11 mouse cellular contexts compared by ENCODE assay signal in the genomic region with DNA sequence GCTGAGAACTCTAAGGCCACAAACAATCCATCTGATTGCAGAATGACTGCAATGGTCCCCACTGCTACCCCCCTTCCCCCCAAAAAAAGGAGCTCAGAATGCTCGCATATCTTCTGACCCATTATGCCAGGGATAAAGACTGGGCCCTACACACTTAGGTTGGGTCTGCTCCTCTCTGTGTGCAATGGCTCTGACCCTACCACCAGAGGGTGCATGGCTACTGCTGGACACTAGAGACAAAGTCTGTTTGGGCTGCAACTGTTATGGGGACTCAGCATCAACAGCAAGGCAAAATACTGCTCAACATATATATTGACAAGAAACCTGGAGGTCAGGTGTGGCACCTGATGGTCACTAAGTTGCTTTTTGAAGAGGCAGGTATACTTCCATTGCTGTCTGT. TPM values are rescaled to one million over a fixed set of nuclear protein-coding genes. Genes with fewer than 3 reads are reported as not detected.
DNase-seq lines count a peak whose midpoint lies in the region; TF ChIP-seq lines count a peak whose summit lies in the region.
"Had no signal": no experiment of that assay in that cellular context is flagged by ENCODE, and none has a peak within 500 bp of the region (broad histone marks: within the 10 kb centered on the region; RNA-seq: fewer than 3 reads in every experiment).

No protein-coding gene starts in this region.

- H3K4me1 ChIP-seq in cerebellum, adult 2 months (ENCODE audit: control insufficient read depth, insufficient read depth, low read length): peaks cover 8% of the 10 kb centered on the region
- H3K4me1 ChIP-seq: heart, embryonic 12.5 days had no signal

- 100% methylated on average over 1 of the region's 1 CpGs for WGBS in cerebellum, adult 2 months

- peak; percentile 21; the same call in 1 of the 2 replicates for TF ChIP-seq CTCF in cerebellum, adult 2 months (IDR thresholded peaks at IDR 0.05; ENCODE audit: borderline replicate concordance, insufficient read depth, low read depth, low read length)

- H3K4me3 ChIP-seq in cerebellum, adult 2 months (replicated peaks; ENCODE audit: insufficient read depth, low read depth, low read length): no peak overlapping the region
- H3K4me3 ChIP-seq: heart, embryonic 12.5 days had no signal

- H3K27ac ChIP-seq in cerebellum, adult 2 months (ENCODE audit: insufficient read depth, low read length): no peak overlapping the region

- no peak for DNase-seq in cerebellum, adult 2 months
- no peak for DNase-seq in cerebellum, adult 8-10 months
- peak; percentile 21 for DNase-seq in left cerebral cortex, postnatal 4 days
- DNase-seq in left cerebral cortex, postnatal 10 days (ENCODE audit: extremely low spot score in 1 of 2, low spot score in 2 of 2): no peak
- DNase-seq in B cell, adult 2 months: peak; percentile 5
- DNase-seq in embryo, embryonic 11 days: peak; percentile 16
- DNase-seq in spleen, adult 12 weeks (ENCODE audit: low spot score): no peak
- DNase-seq in left cerebral cortex, postnatal 36 days (ENCODE audit: low spot score in 2 of 2): no peak
- DNase-seq: adrenal gland, postnatal 36 days; kidney, adult 8-10 months had no signal

- intact Hi-C loops in left cerebral cortex, postnatal 4 days (cut with DNase I): loop anchor here (10.0 kb wide), 1 partner anchor 284 kb away; no protein-coding TSS in a partner anchor
- intact Hi-C loops in left cerebral cortex, postnatal 10 days (cut with DNase I): loop anchor here (5.0 kb wide), 1 partner anchor 291 kb away; no protein-coding TSS in a partner anchor
- intact Hi-C loops in left cerebral cortex, postnatal 36 days (cut with DNase I): no loop called here

- no peak for TF ChIP-seq POLR2A in cerebellum, adult 2 months (IDR thresholded peaks at IDR 0.05; ENCODE audit: borderline replicate concordance, insufficient read depth, low read length)

- H3K27me3 ChIP-seq in cerebellum, adult 2 months (ENCODE audit: control insufficient read depth, insufficient read depth, low read length): no peaks in the 10 kb centered on the region
- H3K27me3 ChIP-seq: heart, embryonic 12.5 days had no signal

RNA-seq across cellular contexts. Expression of a gene that starts 32.9 kb away (rescaled TPM):
- 31.2 and 35.6 TPM in 2 replicates for polyA plus RNA-seq in cerebellum, adult 2 months (2012; rRNA removed)
- 10 to 100 TPM; 75.4 to 82.8 TPM for total RNA-seq in left cerebral cortex, postnatal 4 days (2021)
- 10 to 100 TPM; 34.8 to 52.1 TPM for total RNA-seq in left cerebral cortex, postnatal 10 days (2021)
- 10 to 100 TPM; 22.2 to 23.6 TPM for total RNA-seq in left cerebral cortex, postnatal 36 days (2021)

RNA-seq across cellular contexts. Expression of a gene that starts 37.4 kb away (rescaled TPM):
- 137 and 143 TPM in 2 replicates for polyA plus RNA-seq in cerebellum, adult 2 months (2012; rRNA removed)
- 10 to 100 TPM; 11.4 to 11.5 TPM for total RNA-seq in left cerebral cortex, postnatal 4 days (2021)
- 10 to 100 TPM; 16.6 to 17.2 TPM for total RNA-seq in left cerebral cortex, postnatal 10 days (2021)
- 10 to 100 TPM; 28.8 to 32.1 TPM for total RNA-seq in left cerebral cortex, postnatal 36 days (2021)

Comparison
In these comparisons a context has a peak if more than half of its experiments do, and no peak if none do; other contexts are left out.
1. DNase-seq: peak in left cerebral cortex, postnatal 4 days (single experiment), B cell, adult 2 months (2 of 2) and embryo, embryonic 11 days (single experiment); none in cerebellum, adult 2 months (0 of 2), cerebellum, adult 8-10 months (single experiment), left cerebral cortex, postnatal 10 days (0 of 2), spleen, adult 12 weeks (single experiment) and left cerebral cortex, postnatal 36 days (0 of 2).